In genomic region chr14:6440206-6440605, GRCm38 (mm10) we compare ENCODE assay signal across 11 mouse cellular contexts. TPM values are rescaled to one million over a fixed set of nuclear protein-coding genes. Genes with fewer than 3 reads are reported as not detected.
DNase-seq lines count a peak whose midpoint lies in the region.
"Not testable (repeated sequence)": the region's sequence is repeated elsewhere in the genome, so short reads cannot be mapped to it uniquely, and the experiment has no call there.
"Had no signal": no experiment of that assay in that cellular context is flagged by ENCODE, and none has a peak within 500 bp of the region (broad histone marks: within the 10 kb centered on the region; RNA-seq: fewer than 3 reads in every experiment).

No protein-coding gene starts in this region.

- peak; percentile 1 to 5 for DNase-seq in cerebellum, postnatal 25 days
- peak; percentile 1 for DNase-seq in gastrocnemius, postnatal 14 days
- DNase-seq in heart, postnatal 25 days (ENCODE audit: low spot score) = peak; percentile 3
- peak; percentile 2 for DNase-seq in kidney, postnatal 14 days
- peak; percentile 1 for DNase-seq in lung, postnatal 10 days
- peak; percentile 4 for DNase-seq in thymus, postnatal 14 days
- DNase-seq in urinary bladder, postnatal 14 days (ENCODE audit: low spot score) = peak; percentile 2

- intact Hi-C loops in gastrocnemius, postnatal 14 days (cut with DNase I; ENCODE audit: low total_unique reads); heart, postnatal 25 days (cut with DNase I): not testable (repeated sequence)

RNA-seq across cellular contexts. Expression of gene Gm3594, which starts 4.2 kb away (rescaled TPM):
- total RNA-seq in gastrocnemius, postnatal 14 days (2021) = not detected
- not detected for total RNA-seq in heart, postnatal 25 days (2021)
- total RNA-seq: adrenal gland, postnatal 10 days; adrenal gland, postnatal 4 days; heart, postnatal 4 days; MEL had no signal

RNA-seq across cellular contexts. Expression of gene Gm3591, which starts 27.9 kb away (rescaled TPM):
- not detected for total RNA-seq in gastrocnemius, postnatal 14 days (2021)
- under 1 TPM in 1 of 2 experiments, not detected in 1; 0.39 TPM for total RNA-seq in heart, postnatal 25 days (2021)
- total RNA-seq: MEL had no signal

RNA-seq across cellular contexts. Expression of gene Gm16440, which starts 50.1 kb away (rescaled TPM):
- total RNA-seq in gastrocnemius, postnatal 14 days (2021) = not detected
- not detected for total RNA-seq in heart, postnatal 25 days (2021)
- total RNA-seq: adrenal gland, postnatal 10 days; adrenal gland, postnatal 4 days; heart, postnatal 4 days; MEL had no signal

Comparison
In these comparisons a context has a peak if more than half of its experiments do, and no peak if none do; other contexts are left out.
1. Peak in every context shown above with its lines: DNase-seq.